Mouse (Mus musculus) testis, adult 2 months (tissue): ENCODE measurements at regions not wholly inside any gene's neighbourhood (a gene's known extent, or its start where the extent isn't known, plus 50 kb on each side); places are given as distances from the start of the nearest gene placed in this dataset.

Experiments
- CTCF ChIP-seq: fragments of 200-500 bp; IDR thresholded peaks from 2 replicates; pipeline ENCODE4 v1.5.1; 2012; ENCODE audit warnings: low read depth, mild to moderate bottlenecking, inconsistent platforms, low read length, moderate library complexity; ENCODE audit not compliant: control insufficient read depth, insufficient read depth, insufficient replicate concordance
- POLR2A ChIP-seq: fragments of 200-500 bp; IDR thresholded peaks from 2 replicates; pipeline ENCODE4 v1.6.1; 2012; ENCODE audit warnings: low read depth, mild to moderate bottlenecking, inconsistent platforms, low read length, moderate library complexity; ENCODE audit not compliant: control insufficient read depth

- TF ChIP-seq CTCF (no peak), POLR2A (no peak)
Observed at GRCm38 (mm10) chr10:118628000-118628399, 187.2 kb downstream of the Ifng start.
